Mouse (Mus musculus) midbrain, embryonic 15.5 days (tissue): ENCODE results near the gene Myo1d. TPM values are rescaled to one million over a fixed set of nuclear protein-coding genes. Genes with fewer than 3 reads are reported as not detected.

Source experiments
- ATAC-seq: fragments of 200-750 bp; cut with Nextera tagmentation; replicated peaks from 2 replicates; pipeline ENCODE4 v1.8.0; 2017; ENCODE audit warnings: moderate TSS enrichment
- H3K27ac ChIP-seq: fragments of 300-500 bp; sonication (generic); 2 replicates; pipeline ENCODE4 v1.5.1; 2015; ENCODE audit warnings: mild to moderate bottlenecking, inconsistent platforms
- H3K27me3 ChIP-seq: fragments of 300-500 bp; sonication (generic); replicated peaks from 2 replicates; pipeline ENCODE4 v1.6.1; 2015; ENCODE audit warnings: inconsistent platforms
- H3K36me3 ChIP-seq: fragments of 300-500 bp; sonication (generic); replicated peaks from 2 replicates; pipeline ENCODE4 v1.6.1; 2015; ENCODE audit warnings: inconsistent platforms
- H3K4me1 ChIP-seq: fragments of 300-500 bp; sonication (generic); 2 replicates; pipeline ENCODE4 v1.6.1; 2015; ENCODE audit warnings: inconsistent platforms
- H3K4me2 ChIP-seq: fragments of 300-500 bp; sonication (generic); 2 replicates; pipeline ENCODE4 v1.6.1; 2015; ENCODE audit warnings: inconsistent platforms, mild to moderate bottlenecking, moderate library complexity
- H3K4me3 ChIP-seq: fragments of 300-500 bp; sonication (generic); 2 replicates; pipeline ENCODE4 v1.5.1; 2015; ENCODE audit warnings: mild to moderate bottlenecking, inconsistent platforms
- H3K9ac ChIP-seq: fragments of 300-500 bp; sonication (generic); 2 replicates; pipeline ENCODE4 v1.6.1; 2015; ENCODE audit warnings: mild to moderate bottlenecking, inconsistent platforms
- H3K9me3 ChIP-seq: fragments of 300-500 bp; sonication (generic); 2 replicates; pipeline ENCODE4 v1.6.1; 2016; ENCODE audit warnings: inconsistent platforms
- WGBS: fragments of 180-500 bp; shearing (Covaris S2); methylation state at CpG from one replicate; pipeline ENCODE4 v1.1.7; 2015; ENCODE audit warnings: mixed read lengths; 5-methylcytosine and 5-hydroxymethylcytosine counted together
- polyA plus RNA-seq: library from polyadenylated mRNA; unstranded; fragments of >200 nt; fragmentation: Nextera tagmentation; extraction: Ambion mirVana; gene quantifications from 2 replicates; pipeline ENCODE4 v1.2.1, GENCODE M21; 2015

Gene Myo1d
- polyA plus RNA-seq, 1 experiment from 2014 or later, result 2.7 TPM

DNA sequence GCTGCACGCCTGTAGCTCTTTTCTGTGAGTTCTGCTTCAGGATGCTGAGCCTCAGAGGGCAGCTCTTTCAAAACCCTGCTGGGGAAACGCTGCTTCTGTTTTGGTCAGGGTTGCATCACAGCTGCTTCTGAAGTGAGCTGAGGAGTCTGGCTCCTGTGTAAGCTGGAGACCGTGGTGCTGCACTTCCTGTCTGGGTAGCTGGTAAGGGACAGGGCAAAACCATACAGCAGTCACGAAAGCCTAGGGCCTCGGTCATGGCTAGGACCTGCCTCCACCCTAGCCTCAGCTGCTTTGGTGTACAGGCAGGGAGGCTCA lies 290.0 kb downstream of the Myo1d start:
- no peak for ATAC-seq
- peaks cover 43% of the 10 kb centered on the region for H3K4me1 ChIP-seq

GRCm38 (mm10) chr11:80489172-80489881 lies 290.5 kb downstream of the Myo1d start:
- Histone ChIP-seq H3K9ac (peak overlapping the region; percentile 24; the same call in 1 of the 2 replicates), H3K4me1 (peaks cover 47% of the 10 kb centered on the region), H3K4me3 (no peak overlapping the region), H3K27me3 (no peaks in the 10 kb centered on the region), H3K4me2 (no peak overlapping the region), H3K36me3 (no peaks in the 10 kb centered on the region), H3K9me3 (no peaks in the 10 kb centered on the region), H3K27ac (peak overlapping the region; percentile 65)
- WGBS, result 43% methylated on average over 12 of the region's 12 CpGs
- ATAC-seq, result no peak

More for the DNA sequence above, 290.0 kb downstream of the Myo1d start:
- H3K36me3 ChIP-seq, result no peaks in the 10 kb centered on the region
- WGBS, result 65% methylated on average over 5 of the region's 5 CpGs
- H3K9ac ChIP-seq, result 0 out of 2 replicates have a peak overlapping the region, but pooled peaks have one; percentile 24
- no peak overlapping the region for H3K4me2 ChIP-seq
- H3K4me3 ChIP-seq, result no peak overlapping the region
- peak overlapping the region; percentile 65 for H3K27ac ChIP-seq
- no peaks in the 10 kb centered on the region for H3K27me3 ChIP-seq
- no peaks in the 10 kb centered on the region for H3K9me3 ChIP-seq

GRCm38 (mm10) chr11:80487904-80488587 lies 291.8 kb downstream of the Myo1d start:
- Histone ChIP-seq H3K27ac (no peak overlapping the region), H3K4me2 (no peak overlapping the region), H3K9ac (no peak overlapping the region), H3K4me3 (no peak overlapping the region), H3K27me3 (no peaks in the 10 kb centered on the region), H3K36me3 (no peaks in the 10 kb centered on the region), H3K4me1 (peaks cover 56% of the 10 kb centered on the region), H3K9me3 (no peaks in the 10 kb centered on the region)
- 60% methylated on average over 15 of the region's 15 CpGs for WGBS
- no peak for ATAC-seq

GRCm38 (mm10) chr11:80485622-80486206 lies 294.1 kb downstream of the Myo1d start:
- H3K36me3 ChIP-seq, result no peaks in the 10 kb centered on the region
- ATAC-seq, result no peak
- 75% methylated on average over 10 of the region's 10 CpGs for WGBS
- no peak overlapping the region for H3K9ac ChIP-seq
- H3K4me3 ChIP-seq, result no peak overlapping the region
- peak overlapping the region; percentile 87 for H3K27ac ChIP-seq
- no peak overlapping the region for H3K4me2 ChIP-seq
- peaks cover 77% of the 10 kb centered on the region for H3K4me1 ChIP-seq
- no peaks in the 10 kb centered on the region for H3K27me3 ChIP-seq
- no peaks in the 10 kb centered on the region for H3K9me3 ChIP-seq

- no peaks in the 10 kb centered on the region for H3K9me3 ChIP-seq
- peaks cover 77% of the 10 kb centered on the region for H3K4me1 ChIP-seq
- 81% methylated on average over 9 of the region's 9 CpGs for WGBS
- H3K27ac ChIP-seq, result peak overlapping the region; percentile 87
- H3K36me3 ChIP-seq, result no peaks in the 10 kb centered on the region
- no peak overlapping the region for H3K4me2 ChIP-seq
- no peak overlapping the region for H3K4me3 ChIP-seq
- ATAC-seq, result no peak
- H3K27me3 ChIP-seq, result no peaks in the 10 kb centered on the region
- H3K9ac ChIP-seq, result 0 out of 2 replicates have a peak overlapping the region, but pooled peaks have one; percentile 6
These were observed 294.7 kb downstream of the Myo1d start for GRCm38 (mm10) chr11:80485120-80485551.

DNA sequence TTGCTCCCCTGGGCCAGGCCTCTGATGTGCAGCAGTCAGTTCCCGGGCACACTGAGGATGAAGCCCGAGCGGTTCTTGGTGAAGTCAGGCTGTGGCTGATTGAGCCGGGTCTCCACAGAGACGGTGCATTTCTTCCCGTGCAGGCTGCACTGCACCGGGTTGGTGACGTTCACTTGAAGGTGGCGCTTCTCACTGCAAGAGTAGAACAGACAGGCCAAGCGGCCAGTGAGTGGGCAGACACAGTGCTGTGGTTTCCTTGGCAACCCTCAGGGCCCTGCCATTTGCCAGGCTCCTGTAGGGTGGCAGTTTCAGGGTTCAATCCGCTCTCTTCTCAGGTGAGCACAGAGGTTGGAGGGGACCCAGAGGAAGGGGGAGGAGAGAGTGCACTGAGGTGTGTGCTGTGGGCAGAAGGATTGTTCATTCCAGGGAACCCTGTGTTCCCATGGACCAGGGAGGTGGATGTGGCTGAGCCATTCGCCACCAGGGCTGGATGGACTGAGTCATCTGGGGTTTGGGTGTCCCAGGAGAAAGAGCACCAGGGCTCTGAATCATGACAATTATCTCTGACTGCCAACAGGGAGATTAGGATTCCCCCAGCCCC lies 295.5 kb downstream of the Myo1d start:
- H3K9ac ChIP-seq, result peak overlapping the region; percentile 34
- H3K27ac ChIP-seq, result peak overlapping the region; percentile 87
- H3K9me3 ChIP-seq, result no peaks in the 10 kb centered on the region
- ATAC-seq, result peak; percentile 90
- no peaks in the 10 kb centered on the region for H3K27me3 ChIP-seq
- H3K4me2 ChIP-seq, result peak overlapping the region; percentile 85
- H3K36me3 ChIP-seq, result no peaks in the 10 kb centered on the region
- 14% methylated on average over 12 of the region's 12 CpGs for WGBS
- H3K4me3 ChIP-seq, result peak overlapping the region; percentile 89
- H3K4me1 ChIP-seq, result peaks cover 72% of the 10 kb centered on the region

DNA sequence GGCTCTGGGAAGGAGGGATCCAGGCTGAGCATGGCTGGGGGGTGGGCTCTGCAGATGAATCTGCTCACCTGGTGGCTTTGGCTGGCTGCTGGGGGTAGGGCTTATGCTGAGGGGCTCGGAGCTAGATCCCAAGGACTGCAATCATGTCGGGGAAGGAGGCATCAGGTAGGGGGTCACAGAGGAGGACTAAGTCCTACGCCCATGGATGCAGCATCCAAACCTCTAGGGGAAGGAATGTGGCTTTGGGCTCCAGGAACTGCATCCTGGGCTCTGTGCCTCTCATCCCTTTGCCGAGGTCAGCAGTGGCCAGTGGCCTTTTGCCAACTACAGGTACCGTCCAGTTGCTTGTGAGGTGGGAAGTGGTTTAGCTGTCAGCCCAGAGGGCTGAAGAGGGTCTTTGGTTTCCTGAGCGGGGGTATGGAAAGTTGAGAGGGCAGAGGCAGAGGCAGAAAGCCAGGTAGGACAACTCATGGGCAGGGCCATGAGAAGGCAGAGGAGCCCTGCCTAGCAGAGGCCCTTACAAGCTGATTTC lies 296.2 kb downstream of the Myo1d start:
- peak overlapping the region; percentile 85 for H3K4me2 ChIP-seq
- 78% methylated on average over 6 of the region's 6 CpGs for WGBS
- no peaks in the 10 kb centered on the region for H3K36me3 ChIP-seq
- H3K9me3 ChIP-seq, result no peaks in the 10 kb centered on the region
- H3K27ac ChIP-seq, result peak overlapping the region; percentile 87
- H3K9ac ChIP-seq, result peak overlapping the region; percentile 34
- no peak for ATAC-seq
- no peaks in the 10 kb centered on the region for H3K27me3 ChIP-seq
- peak overlapping the region; percentile 89 for H3K4me3 ChIP-seq
- H3K4me1 ChIP-seq, result peaks cover 65% of the 10 kb centered on the region

DNA sequence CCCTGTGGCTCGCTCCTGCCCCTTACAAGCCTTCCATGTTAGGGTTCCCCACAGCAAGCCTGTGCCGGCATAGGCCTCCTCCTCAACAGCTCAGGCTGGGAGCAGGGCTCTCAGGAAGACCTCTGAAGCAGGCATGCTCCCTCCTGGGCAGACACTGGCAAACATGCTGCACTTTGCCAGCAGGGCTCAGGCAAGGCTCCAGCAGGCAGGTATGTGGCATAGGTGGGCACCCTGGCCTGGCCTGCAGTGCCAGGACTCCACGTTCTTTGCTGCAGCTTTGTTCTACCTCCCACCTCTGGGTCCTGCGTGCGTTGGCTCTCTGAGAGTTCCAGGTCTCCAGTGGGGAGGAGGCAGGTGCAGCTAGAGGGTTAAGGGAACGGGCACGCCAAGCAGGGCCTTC lies 296.9 kb downstream of the Myo1d start:
- peak overlapping the region; percentile 87 for H3K27ac ChIP-seq

DNA sequence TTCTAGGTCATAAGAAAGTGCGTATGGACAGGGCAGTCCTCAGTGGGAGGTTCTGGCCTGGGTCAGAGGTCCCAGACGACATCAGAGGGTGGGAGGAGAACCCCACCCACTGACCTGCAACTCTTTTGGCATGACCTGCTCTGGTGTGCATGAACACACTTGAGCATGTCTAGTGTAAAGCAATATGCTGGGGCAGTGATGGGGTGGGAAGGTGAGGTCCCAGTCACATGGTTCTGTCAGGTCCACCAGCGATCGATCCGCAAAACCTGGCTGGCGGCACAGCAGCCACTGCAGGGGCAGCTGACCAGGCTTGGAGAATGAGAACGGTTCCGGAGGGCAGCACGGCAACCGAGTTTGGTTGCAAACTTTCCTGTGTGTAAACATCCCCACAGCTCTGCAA lies 297.5 kb downstream of the Myo1d start:
- no peak for ATAC-seq
- Histone ChIP-seq H3K9ac (peak overlapping the region; percentile 34; the same call in 1 of the 2 replicates), H3K27ac (peak overlapping the region; percentile 87; the same call in 1 of the 2 replicates), H3K4me3 (peak overlapping the region; percentile 89), H3K4me1 (peaks cover 55% of the 10 kb centered on the region), H3K4me2 (peak overlapping the region; percentile 85), H3K27me3 (no peaks in the 10 kb centered on the region), H3K9me3 (no peaks in the 10 kb centered on the region), H3K36me3 (no peaks in the 10 kb centered on the region)
- 76% methylated on average over 10 of the region's 10 CpGs for WGBS

More for the DNA sequence above, 296.9 kb downstream of the Myo1d start:
- H3K27me3 ChIP-seq, result no peaks in the 10 kb centered on the region
- H3K4me3 ChIP-seq, result peak overlapping the region; percentile 89
- H3K9ac ChIP-seq, result peak overlapping the region; percentile 34
- H3K9me3 ChIP-seq, result no peaks in the 10 kb centered on the region
- H3K4me1 ChIP-seq, result peaks cover 59% of the 10 kb centered on the region
- WGBS, result 78% methylated on average over 7 of the region's 7 CpGs
- H3K36me3 ChIP-seq, result no peaks in the 10 kb centered on the region
- no peak for ATAC-seq
- H3K4me2 ChIP-seq, result peak overlapping the region; percentile 85

DNA sequence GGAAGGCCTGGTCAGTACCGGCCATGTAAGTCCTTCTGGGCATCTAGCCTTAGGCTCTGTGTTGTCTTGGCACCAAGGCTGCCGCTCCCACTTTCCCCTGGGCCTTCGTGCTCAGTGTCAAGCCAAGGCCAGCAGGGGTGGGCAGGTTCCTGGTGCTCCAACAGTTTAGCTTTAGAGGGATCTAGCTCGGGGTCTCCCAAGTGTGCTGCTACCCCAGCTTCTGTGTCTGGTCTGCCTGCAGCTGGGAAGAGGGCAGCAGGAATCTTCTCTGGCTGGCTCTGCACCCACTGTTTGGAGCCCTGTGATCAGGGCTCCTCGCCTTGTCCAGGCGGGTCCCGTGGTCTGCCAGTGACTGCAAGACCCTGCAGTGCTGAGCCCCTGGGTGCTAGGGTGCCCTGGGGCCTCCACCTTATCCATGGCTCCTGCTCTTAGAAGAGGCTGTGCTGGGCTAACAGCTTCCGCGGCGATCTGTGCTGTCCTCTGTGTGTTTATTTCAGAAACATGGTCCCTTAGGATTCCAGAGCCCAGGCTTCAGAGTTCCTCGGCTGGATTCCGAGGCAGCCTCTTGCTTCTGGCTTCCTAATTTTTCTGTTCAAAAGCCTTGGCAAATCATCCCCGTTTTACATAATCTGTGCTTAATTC lies 298.3 kb downstream of the Myo1d start:
- Histone ChIP-seq H3K27me3 (no peaks in the 10 kb centered on the region), H3K9ac (peak overlapping the region; percentile 67), H3K9me3 (no peaks in the 10 kb centered on the region), H3K4me1 (peaks cover 55% of the 10 kb centered on the region), H3K4me3 (peak overlapping the region; percentile 89), H3K27ac (peak overlapping the region; percentile 69), H3K36me3 (no peaks in the 10 kb centered on the region), H3K4me2 (peak overlapping the region; percentile 85)
- 53% methylated on average over 13 of the region's 13 CpGs for WGBS
- ATAC-seq, result no peak

GRCm38 (mm10) chr11:80479906-80480866 lies 299.6 kb downstream of the Myo1d start:
- H3K27ac ChIP-seq, result peak overlapping the region; percentile 99
- no peaks in the 10 kb centered on the region for H3K27me3 ChIP-seq
- no peaks in the 10 kb centered on the region for H3K36me3 ChIP-seq
- H3K4me1 ChIP-seq, result peaks cover 53% of the 10 kb centered on the region
- H3K9me3 ChIP-seq, result no peaks in the 10 kb centered on the region
- ATAC-seq, result no peak
- H3K4me2 ChIP-seq, result peak overlapping the region; percentile 85
- H3K4me3 ChIP-seq, result peak overlapping the region; percentile 89
- WGBS, result 39% methylated on average over 31 of the region's 31 CpGs
- H3K9ac ChIP-seq, result peak overlapping the region; percentile 98
